In genomic region chr12:112809641-112810040, GRCm38 (mm10) we compare ENCODE assay signal across 8 mouse cellular contexts. TPM values are rescaled to one million over a fixed set of nuclear protein-coding genes. Genes with fewer than 3 reads are reported as not detected.
DNase-seq lines count a peak whose midpoint lies in the region; ATAC-seq and TF ChIP-seq lines count a peak whose summit lies in the region.

No protein-coding gene starts in this region.

- H3K4me1 ChIP-seq in ES-Bruce4 (ENCODE audit: control insufficient read depth, insufficient read depth, low read length) = no peaks in the 10 kb centered on the region
- peaks cover 27% of the 10 kb centered on the region for H3K4me1 ChIP-seq in hindbrain, embryonic 13.5 days (replicated peaks)
- H3K4me1 ChIP-seq in liver, embryonic 15.5 days (replicated peaks) = peaks cover 20% of the 10 kb centered on the region

- no peak for TF ChIP-seq CTCF in ES-Bruce4 (IDR thresholded peaks at IDR 0.05; ENCODE audit: low read depth, low read length)

- no peak overlapping the region; the same call in 1 of the 2 replicates for H3K4me3 ChIP-seq in ES-Bruce4 (ENCODE audit: low read depth, low read length)
- H3K4me3 ChIP-seq in hindbrain, embryonic 13.5 days = peak overlapping the region; percentile 71
- H3K4me3 ChIP-seq in liver, embryonic 15.5 days (replicated peaks) = peak overlapping the region; percentile 62

- H3K36me3 ChIP-seq in ES-Bruce4 (ENCODE audit: control insufficient read depth, insufficient read depth, low read length, poor library complexity, severe bottlenecking) = no peaks in the 10 kb centered on the region
- H3K36me3 ChIP-seq in hindbrain, embryonic 13.5 days = peaks cover 30% of the 10 kb centered on the region
- 0 out of 2 replicates have a peak, but pooled peaks cover 1% of the 10 kb centered on the region for H3K36me3 ChIP-seq in liver, embryonic 15.5 days (replicated peaks)

- TF ChIP-seq EP300 in ES-Bruce4 (IDR thresholded peaks at IDR 0.05; ENCODE audit: insufficient read depth, low read depth, low read length) = no peak

- H3K27ac ChIP-seq in ES-Bruce4 (ENCODE audit: insufficient read depth, low read length) = no peak overlapping the region
- H3K27ac ChIP-seq in hindbrain, embryonic 13.5 days = peak overlapping the region; percentile 83
- H3K27ac ChIP-seq in liver, embryonic 15.5 days (replicated peaks) = no peak overlapping the region

- H3K4me2 ChIP-seq in hindbrain, embryonic 13.5 days = peak overlapping the region; percentile 98
- peak overlapping the region; percentile 84 for H3K4me2 ChIP-seq in liver, embryonic 15.5 days

- peak overlapping the region; percentile 64 for H3K9ac ChIP-seq in ES-Bruce4 (ENCODE audit: low read depth, poor library complexity, severe bottlenecking)
- peak overlapping the region; percentile 80 for H3K9ac ChIP-seq in hindbrain, embryonic 13.5 days
- peak overlapping the region; percentile 7; the same call in 1 of the 2 replicates for H3K9ac ChIP-seq in liver, embryonic 15.5 days

- H3K27me3 ChIP-seq in ES-Bruce4 (ENCODE audit: control insufficient read depth, insufficient read depth, low read length, poor library complexity, severe bottlenecking) = no peaks in the 10 kb centered on the region
- H3K27me3 ChIP-seq in hindbrain, embryonic 13.5 days = peaks cover 21% of the 10 kb centered on the region; the same call in 1 of the 2 replicates
- peaks cover 70% of the 10 kb centered on the region for H3K27me3 ChIP-seq in liver, embryonic 15.5 days

- 21% methylated on average over 8 of the region's 8 CpGs for WGBS in hindbrain, embryonic 13.5 days
- WGBS in liver, embryonic 15.5 days (ENCODE audit: insufficient replicate concordance) = 9% methylated on average over 8 of the region's 8 CpGs

- H3K9me3 ChIP-seq in ES-Bruce4 (replicated peaks; ENCODE audit: control insufficient read depth, insufficient read depth, low read length, poor library complexity, severe bottlenecking) = no peaks in the 10 kb centered on the region
- no peaks in the 10 kb centered on the region for H3K9me3 ChIP-seq in hindbrain, embryonic 13.5 days
- H3K9me3 ChIP-seq in liver, embryonic 15.5 days (replicated peaks) = no peaks in the 10 kb centered on the region

- peak; percentile 92 for DNase-seq in heart, adult 11 months
- DNase-seq in heart, postnatal 4 days = no peak
- DNase-seq in ovary, adult 18-20 months (ENCODE audit: low spot score) = no peak
- DNase-seq in c-Kit-positive CD71-positive TER-119-positive erythroid progenitor cells, embryonic 14.5 days (ENCODE audit: low spot score) = no peak

- no peak for ATAC-seq in hindbrain, embryonic 13.5 days (ENCODE audit: low FRiP score)
- no peak for ATAC-seq in liver, embryonic 15.5 days (ENCODE audit: insufficient read depth)
- no peak for ATAC-seq in megakaryocyte progenitor cell, adult 5-6 weeks (replicated peaks; ENCODE audit: poor library complexity)

- no peak for TF ChIP-seq POLR2A in ES-Bruce4 (IDR thresholded peaks at IDR 0.05; ENCODE audit: insufficient read depth, low read length)

RNA-seq across cellular contexts. Expression of gene Clba1, which starts 0.9 kb away (rescaled TPM):
- 1 to 10 TPM; 4.5 to 6.0 TPM for total RNA-seq in heart, postnatal 4 days (2021)
- 4.9 and 7.6 TPM in 2 replicates for polyA plus RNA-seq in ES-Bruce4 (2011; ENCODE audit: insufficient read depth, insufficient read length, low read depth, missing spikeins)
- polyA plus RNA-seq in hindbrain, embryonic 13.5 days (2015; fragmentation: Nextera tagmentation; extraction: Ambion mirVana) = 20.0 and 21.9 TPM in 2 replicates
- 0.43 and 0.61 TPM in 2 replicates for polyA plus RNA-seq in liver, embryonic 15.5 days (2015; fragmentation: Nextera tagmentation; extraction: Ambion mirVana)
- 0.39 and 0.52 TPM in 2 replicates for total RNA-seq in megakaryocyte progenitor cell, adult 5-6 weeks (2015)
- total RNA-seq in megakaryocyte progenitor cell, adult 5-6 weeks (2017) = 0.87 and 1.0 TPM in 2 replicates

RNA-seq across cellular contexts. Expression of gene Ahnak2, which starts 7.2 kb away (rescaled TPM):
- total RNA-seq in heart, postnatal 4 days (2021) = 10 to 100 TPM; 13.5 to 16.8 TPM
- 25.8 and 28.6 TPM in 2 replicates for polyA plus RNA-seq in ES-Bruce4 (2011; ENCODE audit: insufficient read depth, insufficient read length, low read depth, missing spikeins)
- polyA plus RNA-seq in hindbrain, embryonic 13.5 days (2015; fragmentation: Nextera tagmentation; extraction: Ambion mirVana) = 0.84 and 0.86 TPM in 2 replicates
- polyA plus RNA-seq in liver, embryonic 15.5 days (2015; fragmentation: Nextera tagmentation; extraction: Ambion mirVana) = 0.18 and 0.23 TPM in 2 replicates
- not detected in 2 replicates for total RNA-seq in megakaryocyte progenitor cell, adult 5-6 weeks (2015)
- not detected in 2 replicates for total RNA-seq in megakaryocyte progenitor cell, adult 5-6 weeks (2017)

RNA-seq across cellular contexts. Expression of gene Cdca4, which starts 19.6 kb away (rescaled TPM):
- total RNA-seq in heart, postnatal 4 days (2021) = 10 to 100 TPM; 25.8 to 26.8 TPM
- polyA plus RNA-seq in ES-Bruce4 (2011; ENCODE audit: insufficient read depth, insufficient read length, low read depth, missing spikeins) = 58.9 and 59.1 TPM in 2 replicates
- polyA plus RNA-seq in hindbrain, embryonic 13.5 days (2015; fragmentation: Nextera tagmentation; extraction: Ambion mirVana) = 55.3 and 60.5 TPM in 2 replicates
- polyA plus RNA-seq in liver, embryonic 15.5 days (2015; fragmentation: Nextera tagmentation; extraction: Ambion mirVana) = 62.9 and 67.0 TPM in 2 replicates
- total RNA-seq in megakaryocyte progenitor cell, adult 5-6 weeks (2015) = 64.3 and 68.9 TPM in 2 replicates
- total RNA-seq in megakaryocyte progenitor cell, adult 5-6 weeks (2017) = 56.8 and 63.6 TPM in 2 replicates

RNA-seq across cellular contexts. Expression of gene Pld4, which starts 49.2 kb away (rescaled TPM):
- 1 to 10 TPM; 3.4 to 4.1 TPM for total RNA-seq in heart, postnatal 4 days (2021)
- polyA plus RNA-seq in ES-Bruce4 (2011; ENCODE audit: insufficient read depth, insufficient read length, low read depth, missing spikeins) = 0.90 and 1.1 TPM in 2 replicates
- polyA plus RNA-seq in hindbrain, embryonic 13.5 days (2015; fragmentation: Nextera tagmentation; extraction: Ambion mirVana) = 6.4 and 7.0 TPM in 2 replicates
- 22.4 and 23.3 TPM in 2 replicates for polyA plus RNA-seq in liver, embryonic 15.5 days (2015; fragmentation: Nextera tagmentation; extraction: Ambion mirVana)
- 26.6 and 48.3 TPM in 2 replicates for total RNA-seq in megakaryocyte progenitor cell, adult 5-6 weeks (2015)
- 16.4 and 26.7 TPM in 2 replicates for total RNA-seq in megakaryocyte progenitor cell, adult 5-6 weeks (2017)

RNA-seq across cellular contexts. Expression of gene Gpr132, which starts 58.4 kb away (rescaled TPM):
- total RNA-seq in heart, postnatal 4 days (2021) = under 1 TPM; 0.16 to 0.17 TPM
- 0.64 and 0.93 TPM in 2 replicates for polyA plus RNA-seq in ES-Bruce4 (2011; ENCODE audit: insufficient read depth, insufficient read length, low read depth, missing spikeins)
- not detected in 2 replicates for polyA plus RNA-seq in hindbrain, embryonic 13.5 days (2015; fragmentation: Nextera tagmentation; extraction: Ambion mirVana)
- polyA plus RNA-seq in liver, embryonic 15.5 days (2015; fragmentation: Nextera tagmentation; extraction: Ambion mirVana) = 0.26 and 0.32 TPM in 2 replicates
- 11.4 and 14.1 TPM in 2 replicates for total RNA-seq in megakaryocyte progenitor cell, adult 5-6 weeks (2015)
- total RNA-seq in megakaryocyte progenitor cell, adult 5-6 weeks (2017) = 5.7 and 6.1 TPM in 2 replicates

Comparison
In these comparisons a context has a peak if more than half of its experiments do, and no peak if none do; other contexts are left out.
1. H3K9ac ChIP-seq: peak in every context shown above with its lines; median percentile 80 in hindbrain, embryonic 13.5 days; 64 in ES-Bruce4; 7 in liver, embryonic 15.5 days.
2. RNA of gene Ahnak2, which starts 7.2 kb away (polyA plus RNA-seq): 25.8 to 28.6 TPM in ES-Bruce4; 0.84 to 0.86 TPM in hindbrain, embryonic 13.5 days and 0.18 to 0.23 TPM in liver, embryonic 15.5 days; every median in the first group is over 10 times any median in the second.